Mouse (Mus musculus) bone marrow, adult 2 months (tissue): ENCODE data around the gene 1700017N19Rik.

Experiments
- CTCF ChIP-seq: fragments of 200-500 bp; IDR thresholded peaks from 2 replicates; pipeline ENCODE4 v1.5.1; 2011; ENCODE audit warnings: low read length, control low read depth; ENCODE audit not compliant: control insufficient read depth, insufficient read depth
- POLR2A ChIP-seq: fragments of 200-500 bp; IDR thresholded peaks from 2 replicates; pipeline ENCODE4 v1.6.1; 2011; ENCODE audit warnings: low read depth, mild to moderate bottlenecking, control low read depth, low read length, borderline replicate concordance; ENCODE audit not compliant: control insufficient read depth

DNA sequence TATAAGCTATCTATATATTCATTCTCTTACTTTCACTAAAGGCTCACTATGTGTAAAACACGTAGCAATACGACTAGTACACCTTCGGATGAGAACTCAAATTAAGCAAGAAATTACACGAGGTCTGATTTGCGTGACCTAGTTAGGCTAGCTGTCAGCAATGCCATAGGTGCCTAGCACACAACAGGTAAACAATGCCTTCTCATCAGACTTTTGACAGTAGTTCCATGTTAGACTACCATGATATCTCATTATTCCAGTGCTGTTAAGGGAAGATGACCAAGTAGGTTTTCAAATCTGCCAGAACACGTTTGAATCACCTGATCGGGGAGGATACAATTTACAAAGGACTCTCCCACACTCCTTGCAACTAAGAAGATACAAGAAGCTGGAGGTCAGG, 1.8 kb upstream of the 1700017N19Rik start:
- TF ChIP-seq CTCF (no peak), POLR2A (no peak)
